Mouse (Mus musculus): ENCODE results near the gene Samd4b.

DNA sequence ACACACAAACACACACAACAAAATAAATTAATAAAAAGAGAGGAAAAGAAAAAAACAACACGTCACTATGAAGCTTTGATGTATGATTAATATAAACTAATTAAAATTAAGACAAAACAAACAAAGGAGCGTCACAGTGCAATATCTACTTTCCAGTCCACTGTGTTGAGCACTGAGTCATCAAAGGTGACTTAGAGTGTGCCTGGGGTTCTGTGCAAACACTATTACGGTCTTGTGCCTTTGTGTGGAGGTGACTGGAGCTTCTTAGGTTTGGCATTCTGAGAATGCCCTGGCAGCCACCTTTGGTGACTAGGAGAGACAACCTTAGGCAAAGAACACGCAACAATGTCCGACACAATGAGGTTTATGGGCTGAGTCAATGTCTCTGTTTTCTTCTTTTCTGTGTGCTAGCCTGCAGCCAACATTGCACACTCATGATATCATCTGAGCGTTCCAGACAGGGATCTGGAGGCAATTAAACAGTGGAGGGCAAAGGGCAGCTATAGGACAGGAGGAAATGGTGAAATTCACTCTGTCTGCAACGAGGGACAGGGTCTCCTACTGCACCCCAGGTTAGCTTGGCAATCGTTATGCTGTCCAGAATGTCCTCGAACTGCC lies 21.3 kb upstream of the Samd4b start:
- TF ChIP-seq CTCF (IDR thresholded peaks at IDR 0.05; ENCODE audit: low read depth) (no peak), EP300 (IDR thresholded peaks at IDR 0.05; ENCODE audit: low read depth) (no peak)

All from heart, postnatal 0 days (tissue).